Mouse (Mus musculus) cortical plate, adult 2 months (tissue): ENCODE data around the gene Nkx1-1.

ENCODE experiments used
- CTCF ChIP-seq: fragments of 200-500 bp; IDR thresholded peaks from 2 replicates; pipeline ENCODE4 v1.5.1; 2011; ENCODE audit warnings: mild to moderate bottlenecking, control low read depth, low read length; ENCODE audit not compliant: insufficient read depth; ENCODE audit errors: extremely low read depth
- POLR2A ChIP-seq: fragments of 200-500 bp; IDR thresholded peaks from 2 replicates; pipeline ENCODE4 v1.6.1; 2011; ENCODE audit warnings: mild to moderate bottlenecking, low read length, control low read depth; ENCODE audit not compliant: insufficient read depth; ENCODE audit errors: extremely low read depth

DNA sequence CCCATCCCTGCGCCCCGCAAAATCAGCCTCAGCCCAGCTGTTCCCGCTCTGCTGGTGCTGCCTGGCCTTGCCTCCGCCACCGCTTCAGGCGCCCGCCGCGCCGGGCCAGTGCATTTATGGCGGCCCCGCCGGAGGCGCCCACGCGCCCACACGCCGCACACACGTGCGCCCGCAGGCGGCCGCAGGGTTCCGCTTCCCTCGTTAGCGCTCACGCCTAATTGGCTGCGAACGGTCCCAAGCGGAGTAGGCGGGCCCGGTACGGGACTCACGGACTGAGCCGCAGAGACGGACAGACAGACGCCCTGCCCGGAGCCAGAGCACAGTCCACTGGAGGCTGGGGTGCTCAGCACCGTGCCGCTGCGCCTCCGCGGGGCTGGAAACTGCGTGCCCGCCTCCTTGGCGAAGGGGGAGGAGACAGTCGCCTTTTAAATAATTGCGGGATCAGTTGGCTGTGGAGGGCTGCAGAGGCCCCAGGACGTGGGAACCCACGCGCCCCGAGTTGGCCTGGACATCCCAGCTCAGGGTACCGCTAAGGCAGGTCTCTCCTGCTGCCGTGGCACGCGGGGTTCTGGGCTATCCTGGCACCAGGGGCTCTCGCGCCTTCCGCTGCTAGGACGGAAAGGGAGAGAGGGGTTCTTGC, 485 bp upstream of the Nkx1-1 start:
- TF ChIP-seq CTCF = no peak
- TF ChIP-seq POLR2A = no peak
